Mouse (Mus musculus) embryo, embryonic 11 days (tissue): ENCODE measurements around the gene Chaf1a.
"Not testable (repeated sequence)": the region's sequence is repeated elsewhere in the genome, so short reads cannot be mapped to it uniquely, and the experiment has no call there.

Source experiments
- DNase-seq: peaks from one replicate; pipeline ENCODE4 v3.0.0-alpha.2; 2015

The Chaf1a gene

DNA sequence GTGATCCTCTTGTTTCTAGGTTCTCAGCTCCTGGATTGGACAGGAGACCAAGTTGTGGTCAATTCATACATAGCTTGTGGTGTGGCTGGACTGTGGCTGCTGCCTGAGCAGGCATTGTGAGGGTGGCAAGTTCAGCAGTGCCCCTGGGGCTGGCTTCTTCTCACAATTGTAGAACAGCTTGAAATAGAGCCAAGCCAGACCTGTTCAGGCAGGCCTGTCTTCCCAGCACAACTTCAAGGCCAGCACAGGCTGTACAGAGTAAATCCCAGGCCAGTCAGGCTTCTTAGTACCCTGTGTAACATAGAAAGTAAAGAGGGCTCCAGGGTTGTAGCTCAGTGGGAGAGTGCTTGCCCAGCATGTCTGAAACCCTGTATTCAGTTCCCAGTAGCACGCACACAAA, 52.6 kb downstream of the Chaf1a start:
- no peak for DNase-seq

DNA sequence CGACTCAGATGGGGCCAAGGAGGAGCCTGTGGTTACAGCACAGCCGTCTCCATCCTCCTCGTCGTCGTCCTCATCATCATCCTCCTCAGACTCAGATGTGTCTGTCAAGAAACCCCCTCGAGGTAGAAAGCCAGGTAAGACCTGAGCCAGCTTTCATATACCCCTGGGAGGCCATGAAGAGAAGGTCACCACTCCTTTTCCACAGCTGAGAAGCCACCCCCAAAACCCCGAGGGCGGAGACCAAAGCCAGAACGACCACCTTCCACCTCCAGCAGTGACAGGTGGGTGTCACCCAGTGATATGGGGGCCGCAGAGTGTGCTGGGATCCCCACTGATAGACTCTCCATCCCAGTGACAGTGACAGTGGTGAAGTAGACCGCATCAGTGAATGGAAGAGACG, 56.6 kb downstream of the Chaf1a start:
- no peak for DNase-seq

DNA sequence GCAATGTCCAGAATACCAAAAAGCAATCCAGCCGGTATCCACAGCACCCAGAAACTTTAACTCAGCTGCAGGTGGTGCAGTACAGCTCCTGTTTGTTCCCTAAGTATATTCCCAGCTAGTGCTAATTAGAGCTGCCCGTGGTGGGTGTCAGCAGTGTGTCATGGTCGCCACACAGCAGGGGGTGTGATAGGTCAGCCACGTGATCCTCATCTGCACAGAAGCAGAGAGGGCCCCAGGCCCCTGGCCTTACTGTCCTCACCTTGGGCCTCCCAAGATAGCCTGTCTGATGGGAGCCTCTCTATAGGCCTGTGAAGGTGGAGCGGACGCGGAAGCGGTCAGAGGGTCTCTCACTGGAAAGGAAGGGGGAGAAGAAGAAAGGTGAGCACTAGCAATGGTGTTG, 57.9 kb downstream of the Chaf1a start:
- DNase-seq = no peak

DNA sequence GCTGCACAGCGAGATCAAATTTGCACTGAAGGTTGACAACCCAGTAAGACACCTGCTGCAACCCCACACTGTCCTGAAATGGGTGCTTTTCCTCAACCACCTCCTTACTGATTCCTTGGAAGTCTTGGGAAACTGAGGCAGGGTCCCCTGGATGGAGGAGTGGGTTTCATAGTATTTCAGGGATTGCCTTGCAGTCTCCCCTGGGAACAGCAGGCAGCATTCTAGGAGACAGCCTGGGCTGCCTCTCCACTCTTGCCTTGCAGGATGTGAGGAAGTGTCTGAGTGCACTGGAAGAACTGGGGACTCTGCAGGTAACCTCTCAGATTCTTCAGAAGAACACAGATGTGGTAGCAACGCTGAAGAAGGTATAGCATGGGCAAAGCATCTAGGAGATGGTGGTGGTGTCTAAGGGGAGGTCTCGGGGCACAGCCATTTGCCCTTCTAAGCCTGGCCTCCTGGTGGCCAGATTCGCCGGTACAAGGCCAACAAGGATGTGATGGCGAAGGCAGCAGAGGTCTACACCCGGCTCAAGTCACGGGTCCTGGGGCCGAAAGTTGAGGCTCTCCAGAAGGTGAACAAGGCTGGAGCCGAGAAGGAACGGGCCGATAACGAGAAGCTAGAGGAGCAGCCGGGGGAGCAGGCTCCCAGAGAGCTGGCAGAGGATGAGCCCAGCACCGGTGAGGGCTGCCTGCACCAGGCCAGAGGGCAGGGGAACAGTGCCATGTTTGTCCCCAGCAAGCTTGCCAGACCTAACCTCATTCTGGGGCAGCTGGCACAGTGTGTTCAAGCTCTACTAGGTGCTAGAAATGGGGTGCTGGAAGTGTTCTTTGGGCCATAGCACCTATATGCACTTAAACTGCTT, 58.7 kb downstream of the Chaf1a start:
- no peak for DNase-seq

DNA sequence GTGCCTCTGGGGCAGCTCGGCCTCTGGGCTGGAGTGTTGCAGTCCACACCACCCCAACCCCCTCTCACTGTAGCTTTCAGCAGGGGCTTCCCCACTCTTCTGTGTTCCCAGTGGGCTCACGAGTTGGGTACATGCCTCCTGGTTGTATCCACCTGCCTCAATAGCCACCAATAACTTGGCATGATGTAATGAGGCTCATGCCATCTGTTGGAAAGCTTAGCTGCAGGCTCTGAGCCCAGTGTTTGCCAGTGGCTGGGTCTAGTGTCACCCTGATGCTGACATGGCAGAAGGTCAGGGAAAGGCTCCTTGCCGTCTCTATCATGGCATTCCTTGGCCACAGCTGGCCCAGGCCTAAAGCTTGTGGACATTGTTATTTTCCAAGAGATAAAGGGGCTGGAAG, 60.6 kb downstream of the Chaf1a start:
- no peak for DNase-seq

DNA sequence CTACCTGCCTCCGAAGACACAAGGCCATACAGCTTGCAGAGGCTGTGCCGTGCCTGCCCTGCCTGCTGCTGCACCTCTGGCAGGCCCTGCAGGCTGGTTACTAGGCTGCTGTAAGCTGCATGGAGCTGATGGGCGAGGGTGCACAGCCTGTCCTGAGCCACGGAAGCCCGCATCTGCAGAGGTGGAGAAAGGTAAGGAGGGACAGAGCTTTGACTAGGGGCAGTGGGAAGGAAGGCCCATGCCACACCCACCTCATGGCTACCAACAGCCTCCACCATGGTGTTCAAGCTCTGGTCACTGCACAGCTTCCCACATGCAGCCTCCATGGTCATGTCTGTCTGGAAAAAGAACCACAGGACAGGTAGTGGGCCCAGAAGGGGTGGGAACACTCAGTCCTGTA, 61.9 kb downstream of the Chaf1a start:
- DNase-seq = no peak

DNA sequence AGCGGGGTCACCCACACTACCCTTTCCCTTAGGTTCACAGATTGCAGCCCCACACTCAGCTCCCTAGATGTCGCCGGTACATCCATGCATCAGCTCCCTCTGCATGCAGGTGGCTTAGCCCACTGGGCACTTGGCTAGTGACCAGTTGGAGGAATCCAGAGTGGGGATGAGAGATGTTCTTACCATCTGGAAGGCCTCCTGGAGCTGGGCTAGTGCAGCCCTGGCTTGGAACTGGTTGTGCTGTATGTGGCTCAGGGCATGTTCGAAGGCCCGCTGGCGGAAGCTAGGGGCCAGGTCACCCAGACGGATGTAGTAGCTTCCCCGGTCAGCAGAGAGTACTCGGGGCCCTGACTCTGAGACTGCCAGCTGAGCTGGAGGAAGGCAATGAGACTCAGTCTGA, 62.7 kb downstream of the Chaf1a start:
- no peak for DNase-seq

DNA sequence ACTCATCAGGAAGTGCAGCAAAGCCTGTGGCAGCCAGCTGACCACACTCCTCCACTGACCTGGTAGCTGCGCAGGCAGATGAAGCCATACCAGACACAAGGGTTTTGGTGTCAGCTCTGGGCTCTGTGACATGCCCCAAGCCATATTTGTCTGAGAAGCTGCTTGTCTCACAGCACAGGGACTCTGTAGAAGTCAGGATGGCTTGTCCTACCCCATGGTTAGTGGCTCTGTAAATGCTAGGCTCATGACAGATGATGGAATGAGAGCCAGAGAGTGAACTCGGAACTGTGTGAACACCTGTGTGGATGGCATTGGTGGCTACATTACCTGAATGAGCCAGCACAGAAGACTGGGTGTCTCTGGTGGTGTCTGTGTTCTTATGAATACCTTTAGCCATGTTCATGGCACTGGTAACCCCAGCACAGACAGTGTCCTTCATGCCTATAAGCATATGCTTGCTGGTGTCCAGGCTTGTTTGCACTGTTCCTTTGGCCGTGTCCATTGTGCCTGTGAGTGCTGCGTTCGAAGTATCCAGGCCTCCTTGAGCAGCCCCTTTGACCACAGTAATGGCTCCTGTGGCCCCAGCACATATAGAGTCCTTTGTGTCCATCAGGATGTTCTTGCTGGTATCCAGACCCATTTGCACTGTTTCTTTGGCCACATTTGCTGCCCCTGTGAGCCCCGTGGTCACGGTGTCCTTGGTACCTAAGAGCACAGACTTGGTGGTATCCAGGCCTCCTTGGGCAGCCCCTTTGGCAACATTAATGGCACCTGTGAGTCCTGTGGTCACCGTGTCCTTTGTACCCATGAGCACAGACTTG, 63.4 kb downstream of the Chaf1a start:
- no peak for DNase-seq

DNA sequence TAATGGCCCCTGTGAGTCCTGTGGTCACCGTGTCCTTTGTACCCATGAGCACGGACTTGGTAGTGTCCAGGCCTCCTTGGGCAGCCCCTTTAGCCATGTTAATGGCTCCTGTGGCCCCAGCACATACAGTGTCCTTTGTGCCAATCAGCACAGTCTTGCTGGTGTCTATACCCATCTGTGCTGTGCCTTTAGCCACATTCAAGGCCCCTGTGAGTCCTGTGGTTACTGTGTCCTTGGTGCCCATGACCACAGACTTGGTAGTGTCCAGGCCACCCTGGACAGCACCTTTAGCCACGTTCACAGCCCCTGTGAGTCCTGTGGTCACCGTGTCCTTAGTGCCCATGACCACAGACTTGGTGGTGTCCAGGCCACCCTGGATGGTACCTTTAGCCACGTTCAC, 64.6 kb downstream of the Chaf1a start:
- DNase-seq = not testable (repeated sequence)

DNA sequence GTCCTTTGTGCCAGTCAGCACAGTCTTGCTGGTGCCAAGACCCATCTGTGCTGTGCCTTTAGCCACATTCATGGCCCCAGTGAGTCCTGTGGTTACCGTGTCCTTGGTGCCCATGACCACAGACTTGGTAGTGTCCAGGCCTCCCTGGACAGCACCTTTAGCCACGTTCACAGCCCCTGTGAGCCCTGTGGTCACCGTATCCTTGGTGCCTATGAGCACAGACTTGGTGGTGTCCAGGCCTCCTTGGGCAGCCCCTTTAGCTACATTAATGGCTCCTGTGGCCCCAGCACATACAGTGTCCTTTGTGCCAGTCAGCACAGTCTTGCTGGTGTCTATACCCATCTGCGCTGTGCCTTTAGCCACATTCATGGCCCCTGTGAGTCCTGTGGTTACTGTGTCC, 66.2 kb downstream of the Chaf1a start:
- DNase-seq = not testable (repeated sequence)

DNA sequence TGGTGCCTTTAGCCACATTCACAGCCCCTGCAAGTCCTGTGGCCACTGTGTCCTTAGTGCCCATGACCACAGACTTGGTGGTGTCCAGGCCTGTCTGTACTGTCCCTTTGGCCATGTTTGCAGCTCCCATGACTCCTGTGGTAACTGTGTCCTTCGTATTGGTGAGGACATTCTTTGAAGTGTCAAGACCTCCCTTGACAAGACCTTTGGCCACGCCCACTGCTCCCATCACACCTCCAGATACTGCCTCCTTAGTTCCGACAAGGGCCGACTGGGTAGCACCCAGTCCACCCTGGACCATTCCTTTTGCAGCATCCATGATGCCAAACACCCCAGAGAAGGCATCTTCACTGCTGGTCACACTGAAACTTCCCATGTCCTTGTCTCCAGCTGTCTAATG, 66.7 kb downstream of the Chaf1a start:
- DNase-seq = no peak

DNA sequence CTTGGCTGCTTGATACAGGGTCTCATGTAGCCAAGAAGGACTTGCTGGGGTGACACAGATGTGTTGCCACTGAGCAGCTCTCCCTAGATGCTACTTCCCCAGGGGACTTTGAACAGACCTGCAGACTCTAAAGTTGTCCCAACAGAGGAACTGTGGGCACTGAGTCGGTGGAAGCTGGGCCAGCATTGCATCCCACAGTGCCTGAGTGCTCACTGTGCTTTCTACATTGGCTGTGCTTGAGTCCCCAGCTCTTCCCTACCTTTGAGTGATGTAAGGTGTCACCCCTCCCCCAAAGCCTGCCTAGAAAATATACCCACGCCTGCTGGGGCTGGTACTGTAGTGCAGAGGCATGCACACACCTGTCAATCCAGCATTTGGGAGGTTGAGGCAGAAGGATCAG, 67.5 kb downstream of the Chaf1a start:
- no peak for DNase-seq

DNA sequence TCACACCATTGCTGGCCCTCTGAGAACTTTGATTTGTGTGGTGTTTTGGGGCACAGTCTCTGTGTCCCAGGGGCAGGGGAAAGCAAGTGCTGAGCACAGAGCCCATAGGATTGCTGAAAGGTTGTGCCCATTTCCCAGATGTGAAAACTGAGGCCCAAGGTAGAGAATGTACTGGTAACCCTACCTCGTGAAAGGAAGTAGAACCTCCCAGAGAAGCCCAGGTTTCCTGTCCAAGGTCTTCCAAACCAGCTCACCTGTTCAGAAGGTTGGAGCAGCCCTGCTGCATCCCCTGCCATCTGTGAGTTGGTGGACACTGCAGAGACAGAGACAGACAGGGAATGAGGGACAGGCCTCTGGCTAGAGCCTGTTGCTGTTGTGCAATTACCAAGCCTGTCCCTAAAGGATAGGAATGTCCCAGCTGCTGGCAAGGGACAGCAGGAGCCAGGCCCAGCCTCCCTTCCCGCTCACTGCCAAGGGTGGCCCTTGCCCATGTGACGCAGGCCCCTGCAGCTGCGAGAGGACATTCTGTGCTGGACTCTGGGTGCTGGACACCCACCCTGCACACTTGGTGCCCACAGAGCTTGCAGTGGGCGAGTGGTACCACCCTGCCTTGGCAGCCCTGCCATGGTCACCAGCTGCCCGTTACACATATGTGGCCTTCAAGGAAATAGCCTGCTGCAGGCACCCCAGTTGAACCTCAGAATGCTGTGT, 68.2 kb downstream of the Chaf1a start:
- DNase-seq = no peak

DNA sequence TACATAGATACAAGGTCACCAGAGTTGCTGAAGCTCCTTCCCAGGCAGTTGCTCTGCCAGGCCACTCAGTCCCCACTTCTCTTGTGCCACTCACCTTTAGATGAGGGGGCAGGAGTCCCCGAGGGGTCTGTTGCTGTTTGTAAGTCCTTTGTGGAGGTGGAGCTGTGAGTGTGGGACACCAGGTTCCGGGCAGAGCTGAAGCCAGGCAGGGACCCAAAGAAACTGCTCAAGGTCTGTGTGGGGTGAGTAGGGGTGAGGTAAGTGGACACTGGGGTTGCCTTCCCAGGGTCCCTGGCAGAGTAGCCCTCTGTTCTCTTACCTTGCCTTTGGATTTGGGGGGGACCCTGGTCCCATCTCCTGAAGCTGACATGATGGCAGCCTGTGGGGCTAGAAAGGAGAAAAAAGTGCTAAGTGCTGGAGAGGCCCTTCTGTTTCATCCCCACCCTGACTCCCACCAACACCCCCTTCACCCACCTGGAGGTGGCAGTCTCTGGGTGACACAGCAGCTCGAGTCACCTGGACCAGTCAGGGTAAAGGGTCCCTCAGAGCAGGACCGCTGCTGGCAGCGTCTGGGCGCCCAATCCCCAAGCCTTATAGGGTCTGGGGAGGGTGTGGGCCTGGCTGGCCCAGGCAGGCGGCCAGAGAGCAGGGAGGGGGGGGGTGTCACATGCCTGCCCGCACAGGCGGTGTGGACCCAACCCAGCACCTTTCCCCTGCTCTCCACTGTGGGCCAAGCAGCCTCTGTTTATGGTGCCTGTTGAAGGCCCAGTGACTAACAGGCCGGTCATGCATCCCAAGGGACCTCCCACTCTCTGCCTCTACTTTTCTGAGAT, 69.2 kb downstream of the Chaf1a start, which contains the start of gene Plin4:
Plin4 (minus strand) TSS at position 585 of the 833 bp plus-strand sequence.
- no peak for DNase-seq

DNA sequence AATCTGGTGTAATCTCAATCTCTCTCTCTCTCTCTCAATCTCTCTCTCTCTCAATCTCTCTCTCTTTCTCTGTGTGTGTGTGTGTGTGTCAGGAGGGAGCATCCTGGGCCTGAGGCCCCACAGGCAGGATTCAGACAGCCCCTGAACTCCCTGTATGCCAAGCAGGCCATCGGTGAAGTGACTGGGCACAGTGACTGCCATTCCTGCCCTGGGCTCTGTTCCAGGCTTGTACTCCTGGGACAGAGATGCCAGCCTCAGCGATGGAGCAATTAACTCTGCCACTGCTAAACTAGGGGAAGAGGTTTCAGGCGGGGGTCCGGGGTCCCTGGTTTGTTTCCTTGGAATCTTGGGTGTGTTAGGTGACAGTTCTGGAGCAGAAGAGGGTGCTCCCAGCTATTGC, 70.3 kb downstream of the Chaf1a start:
- DNase-seq = no peak

DNA sequence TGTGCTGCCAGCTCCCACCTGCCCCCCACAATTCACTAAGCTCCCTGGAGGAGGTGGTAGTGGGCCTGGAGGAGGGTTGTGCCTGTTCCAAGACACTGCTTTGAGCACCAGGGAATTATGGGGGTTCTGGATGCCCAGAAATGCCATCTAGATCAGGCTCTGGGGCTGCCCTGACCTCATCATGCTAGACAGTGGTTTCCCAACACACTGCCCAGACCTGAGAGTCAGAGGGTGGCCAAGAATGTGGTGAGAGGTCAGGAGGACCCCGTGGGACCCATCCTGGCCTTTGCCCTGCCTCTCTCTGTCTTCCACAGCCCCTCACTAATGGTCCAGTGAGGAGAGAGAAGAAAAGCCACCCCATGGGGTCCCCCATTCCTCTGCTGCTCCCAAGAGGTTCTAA, 70.8 kb downstream of the Chaf1a start:
- no peak for DNase-seq

DNA sequence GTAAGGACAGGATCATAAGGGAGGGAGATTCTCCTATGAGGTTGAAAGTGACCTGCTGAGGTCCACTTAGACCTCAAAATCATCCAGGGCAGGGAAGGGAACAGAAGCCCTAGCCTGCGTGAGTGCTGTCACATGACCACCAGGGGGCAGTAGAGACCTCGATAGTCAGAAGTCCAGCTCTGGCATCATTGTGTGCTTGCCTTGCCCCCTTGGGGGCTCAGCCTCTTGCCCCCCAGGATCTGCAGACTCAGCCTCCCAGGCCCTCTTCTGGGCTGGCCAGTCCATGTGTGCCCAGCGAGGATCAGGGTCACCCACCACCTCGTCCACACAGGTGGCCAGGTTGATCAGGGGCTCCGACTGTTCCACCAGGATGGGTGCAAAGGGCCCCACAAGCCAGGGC, 71.6 kb downstream of the Chaf1a start:
- peak; percentile 87 for DNase-seq

DNA sequence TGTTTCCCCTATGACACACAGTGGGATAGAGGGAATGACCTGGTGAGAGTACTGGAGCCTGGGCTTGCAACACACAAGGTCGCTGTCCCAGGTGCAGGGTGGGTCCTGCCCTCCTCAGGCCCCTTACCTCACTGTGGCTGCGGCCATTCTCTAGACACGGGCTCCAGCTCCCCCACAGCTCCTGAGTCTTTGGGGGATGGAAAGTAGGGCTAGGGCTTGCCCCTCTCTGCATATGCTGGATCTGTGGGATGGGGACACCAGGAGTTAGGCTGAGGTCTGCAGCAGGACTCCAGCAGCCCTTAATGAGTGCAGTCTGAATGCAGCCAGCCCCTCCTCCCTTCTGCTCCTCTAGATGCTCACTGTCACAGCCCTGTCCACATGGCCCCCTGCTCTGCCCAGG, 72.5 kb downstream of the Chaf1a start:
- DNase-seq = no peak

DNA sequence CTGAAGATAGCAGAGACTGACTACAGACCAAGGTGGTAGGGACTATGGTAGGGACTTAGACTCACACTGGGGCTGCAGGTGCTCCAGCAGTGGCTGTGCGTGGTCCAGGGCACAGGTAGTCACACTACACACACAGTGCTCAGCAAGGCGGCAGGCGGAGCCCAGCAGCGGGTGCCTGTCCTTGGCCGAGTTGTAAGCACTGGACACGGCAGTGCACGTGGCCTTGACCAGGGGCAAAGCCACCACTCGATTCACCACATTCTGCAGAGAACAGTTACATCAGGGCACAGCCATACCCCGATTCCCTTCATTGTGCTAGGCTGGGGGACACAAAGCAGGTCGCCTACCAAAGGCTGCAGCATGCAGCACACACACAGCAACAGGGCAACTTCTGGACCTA, 76.0 kb downstream of the Chaf1a start:
- DNase-seq = no peak

DNA sequence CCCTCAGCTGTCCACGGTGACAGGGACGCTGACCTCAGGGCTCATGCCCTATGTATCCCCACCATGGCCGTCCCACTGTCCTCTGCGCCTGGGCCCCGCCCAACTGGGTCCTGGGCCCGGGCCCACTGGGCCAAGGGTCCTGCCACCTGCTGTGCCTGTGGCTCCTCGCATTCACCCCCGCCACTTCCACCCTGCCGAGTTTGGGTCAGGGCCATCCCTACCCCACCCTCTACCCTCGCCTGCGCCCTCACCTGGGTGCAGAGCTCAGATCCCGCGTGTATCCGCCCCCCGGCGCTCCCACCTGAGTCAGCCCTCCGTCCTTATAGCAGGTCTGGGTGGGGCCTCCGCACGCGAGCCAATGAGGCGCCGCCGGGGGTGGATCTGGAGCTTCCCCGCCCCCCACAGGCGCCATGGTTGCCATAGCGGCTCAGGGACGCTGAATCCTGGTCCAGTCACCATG, 77.0 kb downstream of the Chaf1a start, which contains the start of gene Plin5:
Plin5 (minus strand) TSS at position 346 of the 460 bp plus-strand sequence.
- DNase-seq = peak; percentile 81

DNA sequence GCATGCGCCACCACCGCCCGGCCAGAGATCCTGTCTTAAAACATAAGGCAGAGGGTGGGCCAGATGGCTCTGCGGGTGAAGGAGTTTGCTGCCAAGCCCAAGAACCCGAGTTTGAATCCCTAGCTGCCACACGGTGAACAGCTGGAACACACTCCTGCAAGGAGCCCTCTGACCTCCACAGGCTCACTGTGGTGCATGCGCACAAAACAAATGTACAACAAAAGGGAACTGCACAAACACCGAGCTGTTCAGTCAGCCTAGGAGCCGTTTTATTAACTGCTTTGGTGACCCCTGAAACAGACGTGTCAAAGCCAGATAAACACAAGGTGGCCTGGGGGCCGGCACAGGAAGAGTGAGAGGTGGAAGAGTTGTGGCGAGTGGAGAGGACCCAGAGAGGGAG, 79.2 kb downstream of the Chaf1a start:
- DNase-seq = no peak
